Mouse (Mus musculus) frontal cortex, postnatal 25 days (tissue): ENCODE results near the gene Copg2.
A peak's percentile ranks its signal among the peaks of the same experiment; 100 is the strongest.
"Not testable (repeated sequence)": the region's sequence is repeated elsewhere in the genome, so short reads cannot be mapped to it uniquely, and the experiment has no call there.

Source experiments
- DNase-seq, 2 experiments: peaks; one replicate each; pipeline ENCODE4 v3.0.0; 2022; ENCODE audit warnings: low spot score in 2 of 2

Gene Copg2

GRCm38 (mm10) chr6:30813626-30814025 lies 83.0 kb downstream of the Copg2 start:
- no peak for DNase-seq

- no peak for DNase-seq
These were observed 91.4 kb downstream of the Copg2 start for GRCm38 (mm10) chr6:30805053-30805752.

GRCm38 (mm10) chr6:30804389-30805052 lies 92.1 kb downstream of the Copg2 start:
- DNase-seq: peak in 1 of 2 experiments; percentile 34

GRCm38 (mm10) chr6:30802915-30803314 lies 93.7 kb downstream of the Copg2 start:
- not testable (repeated sequence) for DNase-seq

GRCm38 (mm10) chr6:30751209-30751608 lies 145.4 kb downstream of the Copg2 start:
- no peak for DNase-seq

- no peak for DNase-seq
These were observed 146.1 kb downstream of the Copg2 start for GRCm38 (mm10) chr6:30750482-30750881.

GRCm38 (mm10) chr6:30749892-30750291 lies 146.7 kb downstream of the Copg2 start:
- DNase-seq: no peak

GRCm38 (mm10) chr6:30749042-30749689 lies 147.4 kb downstream of the Copg2 start:
- no peak for DNase-seq

GRCm38 (mm10) chr6:30748358-30748910 lies 148.2 kb downstream of the Copg2 start:
- no peak for DNase-seq

GRCm38 (mm10) chr6:30747631-30748357 lies 148.8 kb downstream of the Copg2 start:
- no peak for DNase-seq

GRCm38 (mm10) chr6:30745591-30745990 lies 151.0 kb downstream of the Copg2 start:
- DNase-seq: no peak

GRCm38 (mm10) chr6:30744846-30745245 lies 151.7 kb downstream of the Copg2 start:
- no peak for DNase-seq

GRCm38 (mm10) chr6:30739177-30739747 lies 157.3 kb downstream of the Copg2 start:
- DNase-seq: no peak

GRCm38 (mm10) chr6:30738464-30739006 lies 158.1 kb downstream of the Copg2 start:
- DNase-seq: no peak

- peak; percentile 51 to 67 for DNase-seq
These were observed 158.8 kb downstream of the Copg2 start for GRCm38 (mm10) chr6:30737548-30738463.

- peak; percentile 33 to 58 for DNase-seq
These were observed 159.6 kb downstream of the Copg2 start for GRCm38 (mm10) chr6:30736864-30737547.

- DNase-seq: no peak
These were observed 160.2 kb downstream of the Copg2 start for GRCm38 (mm10) chr6:30736372-30736762.

- DNase-seq: no peak
These were observed 160.7 kb downstream of the Copg2 start for GRCm38 (mm10) chr6:30735728-30736371.
